Mouse (Mus musculus) lung, postnatal 25 days (tissue): ENCODE data around the gene Ttc34.

Experiments
- DNase-seq: peaks from one replicate; pipeline ENCODE4 v3.0.0; 2022; ENCODE audit warnings: low spot score

Gene Ttc34

GRCm38 (mm10) chr4:154857366-154858240 is 20.3 kb downstream of the Ttc34 start:
- DNase-seq: no peak

- no peak for DNase-seq
Observed at GRCm38 (mm10) chr4:154858601-154859000, 21.3 kb downstream of the Ttc34 start.

DNA sequence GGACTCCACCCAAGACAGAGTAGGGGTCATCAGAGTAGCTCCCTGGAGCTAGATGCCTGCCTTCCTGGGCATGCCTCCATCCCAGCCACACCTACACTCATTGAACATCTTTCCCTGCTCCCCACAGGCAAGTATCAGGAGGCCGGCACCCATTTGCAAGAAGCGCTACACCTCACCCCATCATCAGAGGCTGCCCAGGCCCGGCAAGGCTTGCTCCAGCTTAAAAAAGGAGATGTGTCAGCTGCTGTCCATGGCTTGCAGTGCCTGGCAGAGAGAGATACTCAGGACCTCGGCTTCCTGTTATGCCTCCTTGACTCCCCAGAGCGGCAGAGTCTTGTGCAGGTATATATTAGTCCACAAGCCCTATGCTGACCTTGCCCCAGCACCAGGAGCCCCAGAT is 24.7 kb downstream of the Ttc34 start:
- no peak for DNase-seq

GRCm38 (mm10) chr4:154863436-154863935 is 26.2 kb downstream of the Ttc34 start:
- peak; percentile 38 for DNase-seq

GRCm38 (mm10) chr4:154864271-154864771 is 27.1 kb downstream of the Ttc34 start:
- DNase-seq: peak; percentile 92

GRCm38 (mm10) chr4:154864961-154865760 is 27.9 kb downstream of the Ttc34 start:
- no peak for DNase-seq

GRCm38 (mm10) chr4:154866391-154866790 is 29.1 kb downstream of the Ttc34 start:
- DNase-seq: no peak

DNA sequence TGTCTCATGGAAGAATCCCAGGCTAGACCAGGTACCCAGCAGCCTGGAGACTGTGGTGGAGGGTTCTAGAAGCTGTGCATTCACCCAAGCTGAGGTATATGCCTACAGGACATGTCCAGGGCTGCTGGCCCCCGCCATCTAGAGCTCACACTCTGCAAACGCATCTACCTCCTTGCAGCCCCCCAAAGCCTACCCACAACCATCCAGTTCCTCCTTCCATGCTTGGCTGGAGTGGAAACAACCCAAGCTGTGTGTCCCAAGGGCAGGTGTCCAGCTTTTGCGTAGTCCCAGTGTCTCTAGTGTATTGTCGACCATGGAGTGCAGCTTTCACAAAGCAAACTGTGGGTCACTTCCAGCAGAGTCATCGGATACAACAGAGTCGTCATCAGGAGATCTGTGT is 30.0 kb downstream of the Ttc34 start:
- DNase-seq: no peak

GRCm38 (mm10) chr4:154869440-154869839 is 32.2 kb downstream of the Ttc34 start, which contains the start of gene Mmel1:
Mmel1 (plus strand) TSS chr4:154869585.
- DNase-seq: no peak

DNA sequence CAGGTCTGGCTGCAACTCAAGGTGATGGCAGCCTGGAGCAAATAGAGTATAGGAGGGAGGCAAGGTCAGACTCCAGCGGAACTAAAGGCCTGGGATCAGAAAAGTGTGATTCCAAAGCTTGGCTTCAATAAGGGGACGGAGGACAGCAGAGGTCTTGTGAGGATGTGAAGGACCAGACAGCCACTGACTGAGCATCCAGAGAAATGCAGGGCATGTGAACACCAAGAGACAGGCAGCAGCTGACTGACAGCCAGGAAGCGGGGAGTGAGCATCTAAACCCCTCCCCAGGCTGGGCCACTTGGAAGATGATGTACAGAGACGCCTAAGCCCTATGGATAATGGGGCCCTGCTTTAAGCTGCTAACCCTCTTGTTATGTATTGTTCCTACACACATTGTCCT is 33.5 kb downstream of the Ttc34 start:
- no peak for DNase-seq

GRCm38 (mm10) chr4:154871757-154872251 is 34.5 kb downstream of the Ttc34 start:
- no peak for DNase-seq

- DNase-seq: no peak
Observed at GRCm38 (mm10) chr4:154873186-154873585, 35.9 kb downstream of the Ttc34 start.

GRCm38 (mm10) chr4:154877864-154878548 is 40.7 kb downstream of the Ttc34 start:
- peak; percentile 92 for DNase-seq

GRCm38 (mm10) chr4:154880730-154881129 is 43.5 kb downstream of the Ttc34 start:
- no peak for DNase-seq

DNA sequence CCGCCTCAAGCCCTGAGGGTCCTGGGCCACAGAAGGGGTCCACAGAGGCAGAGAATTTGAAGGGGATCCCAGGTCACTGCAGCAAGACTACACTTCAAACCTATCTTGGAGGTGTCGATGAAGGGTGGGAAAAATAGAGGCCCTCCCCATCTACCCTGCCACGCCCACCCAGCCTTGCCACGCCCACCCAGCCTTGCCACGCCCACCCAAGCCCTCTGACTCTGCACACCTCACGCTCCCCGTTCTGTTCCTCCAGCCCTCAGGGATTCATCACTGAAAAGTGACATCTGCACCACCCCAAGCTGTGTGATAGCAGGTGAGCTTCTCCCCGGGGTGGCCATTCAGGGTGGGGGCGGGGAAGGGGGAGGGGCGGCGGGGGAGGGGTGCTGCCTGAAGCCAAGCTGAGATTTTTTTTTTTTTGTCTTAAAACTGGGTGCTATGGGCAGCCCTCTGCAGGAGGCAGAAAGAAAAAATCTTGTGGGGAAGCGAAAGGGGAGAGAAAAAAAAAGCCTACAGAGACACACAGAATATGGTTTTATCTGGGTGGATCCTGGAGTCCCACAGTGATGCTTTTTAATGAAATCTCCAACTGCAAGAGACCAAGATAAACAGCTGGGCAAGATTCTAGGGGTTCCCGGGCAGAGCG is 44.9 kb downstream of the Ttc34 start:
- DNase-seq: no peak

- no peak for DNase-seq
Observed at GRCm38 (mm10) chr4:154885416-154885815, 48.2 kb downstream of the Ttc34 start.

DNA sequence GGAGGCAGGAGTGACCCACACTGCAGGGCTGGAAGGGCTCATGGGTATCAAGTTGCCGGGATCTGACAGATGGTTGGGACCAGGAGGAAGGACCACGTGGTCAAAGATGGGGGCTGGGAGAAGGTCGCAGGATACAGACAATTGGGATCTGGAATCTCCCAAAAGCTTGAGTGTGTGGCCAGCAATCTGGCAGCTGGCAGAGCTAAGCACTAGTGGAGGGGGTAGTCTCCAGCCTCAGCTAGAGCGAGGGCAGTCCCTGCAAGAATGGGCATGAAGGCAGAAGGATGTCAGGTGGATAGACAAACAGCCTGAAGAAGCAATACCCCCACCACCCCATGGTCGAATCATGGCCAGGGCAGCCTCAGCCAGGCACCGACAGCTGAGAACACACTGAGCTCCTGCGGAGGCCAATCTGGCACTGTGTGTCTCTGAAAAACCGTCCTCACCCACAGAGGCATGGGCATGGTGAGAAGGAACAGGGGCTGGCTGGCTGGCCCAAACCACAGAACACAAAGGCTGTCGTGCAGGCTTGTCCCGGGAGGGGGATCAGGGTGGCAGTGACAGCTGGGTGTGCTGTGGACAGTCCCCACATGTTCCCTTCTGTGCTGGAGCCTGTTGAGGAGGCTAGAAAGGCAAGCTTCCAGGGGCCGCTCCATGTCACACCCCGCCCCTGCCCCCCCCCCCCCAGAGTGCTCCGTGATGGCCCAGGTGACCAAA is 49.8 kb downstream of the Ttc34 start:
- DNase-seq: no peak

DNA sequence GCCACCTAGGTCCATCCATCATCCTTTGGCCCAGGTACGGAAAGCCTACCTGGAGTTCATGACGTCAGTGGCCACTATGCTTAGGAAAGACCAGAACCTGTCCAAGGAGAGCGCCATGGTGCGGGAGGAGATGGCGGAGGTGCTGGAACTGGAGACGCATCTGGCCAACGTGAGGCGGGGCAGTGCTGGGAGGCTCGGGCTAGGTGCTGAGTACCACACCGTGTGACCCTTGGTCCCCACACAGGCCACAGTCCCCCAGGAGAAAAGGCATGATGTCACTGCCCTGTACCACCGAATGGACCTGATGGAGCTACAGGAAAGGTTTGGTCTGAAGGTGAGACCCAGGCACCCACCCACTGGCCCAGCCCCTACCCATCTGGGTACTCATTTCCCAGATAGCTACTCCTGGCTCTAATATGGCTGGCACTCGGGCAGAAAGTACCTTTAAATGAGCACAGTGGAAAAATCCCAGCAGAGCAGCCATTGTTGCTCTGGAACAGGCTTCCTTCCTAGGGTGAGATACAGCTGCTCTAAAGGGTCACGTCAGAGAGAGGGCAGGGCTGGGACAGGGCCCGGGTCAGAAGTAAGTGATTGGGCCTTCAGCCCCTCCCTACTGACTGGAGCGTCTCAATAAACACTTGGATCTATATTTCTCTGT is 50.5 kb downstream of the Ttc34 start:
- DNase-seq: no peak

GRCm38 (mm10) chr4:154890887-154891286 is 53.6 kb downstream of the Ttc34 start:
- no peak for DNase-seq

DNA sequence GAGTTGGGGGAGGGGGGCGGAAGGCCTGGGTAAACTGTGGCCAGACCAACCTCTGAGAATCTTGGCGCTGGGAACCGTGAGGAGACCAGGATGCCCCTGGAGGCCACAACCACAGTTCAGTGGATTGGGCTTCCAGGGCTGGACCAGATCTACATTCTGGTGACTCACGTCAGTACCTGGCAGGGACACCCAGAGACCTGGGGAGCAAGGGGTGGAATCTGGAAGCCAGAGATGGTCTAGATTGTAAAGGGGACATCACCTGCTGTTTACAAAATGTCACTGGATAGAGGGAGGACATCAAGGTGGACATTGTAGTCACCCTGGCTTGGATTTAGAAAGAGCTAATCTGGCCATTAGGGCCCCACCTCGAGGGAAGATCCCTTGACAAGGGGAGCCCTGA is 58.3 kb downstream of the Ttc34 start:
- DNase-seq: no peak
